Mouse (Mus musculus) intestine, embryonic 15.5 days (tissue): ENCODE data around the gene Gm49450. TPM values are rescaled to one million over a fixed set of nuclear protein-coding genes. Genes with fewer than 3 reads are reported as not detected.
"Not testable (repeated sequence)": the region's sequence is repeated elsewhere in the genome, so short reads cannot be mapped to it uniquely, and the experiment has no call there.

Experiments used
- ATAC-seq: fragments of 200-750 bp; cut with Nextera tagmentation; 2 replicates; pipeline ENCODE4 v1.8.0; 2017; ENCODE audit warnings: moderate TSS enrichment, moderate library complexity
- H3K27ac ChIP-seq: fragments of 300-500 bp; sonication (generic); 2 replicates; pipeline ENCODE4 v1.5.1; 2015; ENCODE audit warnings: mild to moderate bottlenecking, inconsistent platforms
- H3K27me3 ChIP-seq: fragments of 300-500 bp; sonication (generic); replicated peaks from 2 replicates; pipeline ENCODE4 v1.6.1; 2015; ENCODE audit warnings: inconsistent platforms
- H3K36me3 ChIP-seq: fragments of 300-500 bp; sonication (generic); 2 replicates; pipeline ENCODE4 v1.6.1; 2015; ENCODE audit warnings: inconsistent platforms
- H3K4me1 ChIP-seq: fragments of 300-500 bp; sonication (generic); replicated peaks from 2 replicates; pipeline ENCODE4 v1.6.1; 2015; ENCODE audit warnings: inconsistent platforms
- H3K4me2 ChIP-seq: fragments of 300-500 bp; sonication (generic); replicated peaks from 2 replicates; pipeline ENCODE4 v1.6.1; 2015; ENCODE audit warnings: mild to moderate bottlenecking, inconsistent platforms
- H3K4me3 ChIP-seq: fragments of 300-500 bp; sonication (generic); replicated peaks from 2 replicates; pipeline ENCODE4 v1.5.1; 2015; ENCODE audit warnings: inconsistent platforms
- H3K9ac ChIP-seq: fragments of 300-500 bp; sonication (generic); 2 replicates; pipeline ENCODE4 v1.6.1; 2015; ENCODE audit warnings: inconsistent platforms
- H3K9me3 ChIP-seq: fragments of 300-500 bp; sonication (generic); 2 replicates; pipeline ENCODE4 v1.6.1; 2016; ENCODE audit warnings: inconsistent platforms
- WGBS: fragments of 180-500 bp; shearing (Covaris S2); methylation state at CpG from one replicate; pipeline ENCODE4 v1.1.7; 2015; 5-methylcytosine and 5-hydroxymethylcytosine counted together
- polyA plus RNA-seq: library from polyadenylated mRNA; unstranded; fragments of >200 nt; fragmentation: Nextera tagmentation; extraction: Ambion mirVana; gene quantifications from 2 replicates; pipeline ENCODE4 v1.2.1, GENCODE M21; 2015

The Gm49450 gene
- polyA plus RNA-seq, 1 experiment from 2014 or later, result not detected

- H3K9ac ChIP-seq, result no peak overlapping the region
- no peaks in the 10 kb centered on the region for H3K9me3 ChIP-seq
- peaks cover 4% of the 10 kb centered on the region for H3K4me1 ChIP-seq
- no peak overlapping the region for H3K4me3 ChIP-seq
- 0 out of 2 replicates have a peak, but pooled peaks cover 4% of the 10 kb centered on the region for H3K36me3 ChIP-seq
- H3K4me2 ChIP-seq, result no peak overlapping the region
- no peaks in the 10 kb centered on the region for H3K27me3 ChIP-seq
- no peak overlapping the region for H3K27ac ChIP-seq
- ATAC-seq, result no peak
Measured at GRCm38 (mm10) chr15:98948382-98948781, 5.0 kb downstream of the Gm49450 start.

GRCm38 (mm10) chr15:98947884-98948283 lies 5.5 kb downstream of the Gm49450 start:
- Histone ChIP-seq H3K9me3 (no peaks in the 10 kb centered on the region), H3K4me2 (no peak overlapping the region), H3K4me1 (peaks cover 4% of the 10 kb centered on the region), H3K36me3 (0 out of 2 replicates have a peak, but pooled peaks cover 4% of the 10 kb centered on the region), H3K27me3 (no peaks in the 10 kb centered on the region), H3K27ac (no peak overlapping the region), H3K9ac (no peak overlapping the region), H3K4me3 (no peak overlapping the region)
- ATAC-seq, result no peak
- WGBS, result 59% methylated on average over 3 of the region's 3 CpGs

- no peak overlapping the region for H3K4me3 ChIP-seq
- H3K27me3 ChIP-seq, result no peaks in the 10 kb centered on the region
- H3K9ac ChIP-seq, result no peak overlapping the region
- no peak for ATAC-seq
- H3K4me2 ChIP-seq, result no peak overlapping the region
- H3K36me3 ChIP-seq, result no peaks in the 10 kb centered on the region
- no peaks in the 10 kb centered on the region for H3K4me1 ChIP-seq
- WGBS, result 55% methylated on average over 4 of the region's 4 CpGs
- no peak overlapping the region for H3K27ac ChIP-seq
- no peaks in the 10 kb centered on the region for H3K9me3 ChIP-seq
Measured at GRCm38 (mm10) chr15:98943133-98943532, 10.2 kb downstream of the Gm49450 start.

- Histone ChIP-seq H3K4me2 (no peak overlapping the region), H3K4me3 (no peak overlapping the region), H3K27me3 (no peaks in the 10 kb centered on the region), H3K4me1 (no peaks in the 10 kb centered on the region), H3K9me3 (no peaks in the 10 kb centered on the region), H3K36me3 (no peaks in the 10 kb centered on the region), H3K27ac (no peak overlapping the region), H3K9ac (no peak overlapping the region)
- no peak for ATAC-seq
- 84% methylated on average over 4 of the region's 4 CpGs for WGBS
Measured at GRCm38 (mm10) chr15:98942081-98942480, 11.3 kb downstream of the Gm49450 start.

GRCm38 (mm10) chr15:98941539-98941938 lies 11.8 kb downstream of the Gm49450 start:
- Histone ChIP-seq H3K27me3 (no peaks in the 10 kb centered on the region), H3K36me3 (no peaks in the 10 kb centered on the region), H3K27ac (no peak overlapping the region), H3K4me1 (no peaks in the 10 kb centered on the region), H3K9ac (no peak overlapping the region), H3K9me3 (no peaks in the 10 kb centered on the region), H3K4me3 (no peak overlapping the region), H3K4me2 (no peak overlapping the region)
- 77% methylated on average over 2 of the region's 2 CpGs for WGBS
- no peak for ATAC-seq

- no peak overlapping the region for H3K4me2 ChIP-seq
- H3K27ac ChIP-seq, result no peak overlapping the region
- H3K9me3 ChIP-seq, result no peaks in the 10 kb centered on the region
- no peak overlapping the region for H3K9ac ChIP-seq
- H3K4me3 ChIP-seq, result no peak overlapping the region
- ATAC-seq, result no peak
- 80% methylated on average over 10 of the region's 10 CpGs for WGBS
- no peaks in the 10 kb centered on the region for H3K27me3 ChIP-seq
- H3K36me3 ChIP-seq, result no peaks in the 10 kb centered on the region
- H3K4me1 ChIP-seq, result peaks cover 1% of the 10 kb centered on the region
Measured at GRCm38 (mm10) chr15:98940816-98941215, 12.5 kb downstream of the Gm49450 start.

- Histone ChIP-seq H3K27ac (peak within 1 kb of the TSS; percentile 99), H3K27me3 (no peaks in the 10 kb centered on the region), H3K4me1 (peaks cover 11% of the 10 kb centered on the region), H3K9me3 (no peaks in the 10 kb centered on the region), H3K4me3 (peak within 1 kb of the TSS; percentile 78), H3K36me3 (peaks cover 7% of the 10 kb centered on the region), H3K4me2 (peak within 1 kb of the TSS; percentile 90), H3K9ac (peak within 1 kb of the TSS; percentile 88)
- peak; percentile 98 for ATAC-seq
- under 1% methylated on average over 56 of the region's 58 CpGs for WGBS
Measured at GRCm38 (mm10) chr15:98934217-98934839, 19.0 kb downstream of the Gm49450 start, which contains the start of gene Tuba1b. TSS of gene Tuba1b (minus strand) at chr15:98934565.

GRCm38 (mm10) chr15:98933833-98934216 lies 19.5 kb downstream of the Gm49450 start:
- H3K36me3 ChIP-seq, result peaks cover 7% of the 10 kb centered on the region
- whole genome bisulfite sequencing, result under 1% methylated on average over 35 of the region's 35 CpGs
- peak overlapping the region; percentile 78 for H3K4me3 ChIP-seq
- peaks cover 11% of the 10 kb centered on the region for H3K4me1 ChIP-seq
- H3K9ac ChIP-seq, result peak overlapping the region; percentile 88
- ATAC-seq, result peak; percentile 89
- no peaks in the 10 kb centered on the region for H3K27me3 ChIP-seq
- H3K9me3 ChIP-seq, result no peaks in the 10 kb centered on the region
- peak overlapping the region; percentile 90 for H3K4me2 ChIP-seq
- H3K27ac ChIP-seq, result peak overlapping the region; percentile 99

- peak overlapping the region; percentile 78 for H3K4me3 ChIP-seq
- peak overlapping the region; percentile 90 for H3K4me2 ChIP-seq
- peaks cover 11% of the 10 kb centered on the region for H3K4me1 ChIP-seq
- WGBS, result 3% methylated on average over 8 of the region's 9 CpGs
- not testable (repeated sequence) for H3K27me3 ChIP-seq, H3K36me3 ChIP-seq, H3K9me3 ChIP-seq
- H3K27ac ChIP-seq, result peak overlapping the region; percentile 99
- ATAC-seq, result 0 out of 2 replicates have a peak, but pooled peaks have one; percentile 15
- H3K9ac ChIP-seq, result peak overlapping the region; percentile 88
Measured at GRCm38 (mm10) chr15:98933004-98933671, 20.2 kb downstream of the Gm49450 start.

- 84% methylated on average over 3 of the region's 3 CpGs for WGBS
- Histone ChIP-seq H3K9me3 (no peaks in the 10 kb centered on the region), H3K27me3 (no peaks in the 10 kb centered on the region), H3K4me3 (no peak overlapping the region), H3K4me1 (peaks cover 11% of the 10 kb centered on the region), H3K36me3 (peaks cover 7% of the 10 kb centered on the region), H3K27ac (no peak overlapping the region), H3K9ac (no peak overlapping the region), H3K4me2 (no peak overlapping the region)
- no peak for ATAC-seq
Measured at GRCm38 (mm10) chr15:98930998-98931397, 22.4 kb downstream of the Gm49450 start.

- Histone ChIP-seq H3K36me3 (peaks cover 7% of the 10 kb centered on the region), H3K4me2 (no peak overlapping the region), H3K9me3 (no peaks in the 10 kb centered on the region), H3K4me3 (no peak overlapping the region), H3K4me1 (peaks cover 4% of the 10 kb centered on the region), H3K9ac (no peak overlapping the region), H3K27me3 (no peaks in the 10 kb centered on the region), H3K27ac (no peak overlapping the region)
- no peak for ATAC-seq
- 45% methylated on average over 8 of the region's 8 CpGs for WGBS
Measured at GRCm38 (mm10) chr15:98930017-98930734, 23.2 kb downstream of the Gm49450 start.

GRCm38 (mm10) chr15:98928598-98929240 lies 24.6 kb downstream of the Gm49450 start:
- Histone ChIP-seq H3K4me3 (no peak overlapping the region), H3K9ac (no peak overlapping the region), H3K9me3 (no peaks in the 10 kb centered on the region), H3K4me2 (0 out of 2 replicates have a peak overlapping the region, but pooled peaks have one; percentile 26), H3K27ac (no peak overlapping the region), H3K36me3 (peaks cover 7% of the 10 kb centered on the region), H3K27me3 (no peaks in the 10 kb centered on the region), H3K4me1 (peaks cover 3% of the 10 kb centered on the region; the same call in 1 of the 2 replicates)
- peak; percentile 77 for ATAC-seq
- 15% methylated on average over 13 of the region's 13 CpGs for WGBS
